Mouse (Mus musculus): ENCODE measurements around the gene Parm1. TPM values are rescaled to one million over a fixed set of nuclear protein-coding genes. Genes with fewer than 3 reads are reported as not detected.

The Parm1 gene
- polyA plus RNA-seq, 1 experiment from 2014 or later: 3.1 TPM

GRCm38 (mm10) chr5:91654331-91655048 lies 137.1 kb downstream of the Parm1 start:
- H3K27ac ChIP-seq (ENCODE audit: low read depth, low read length): no peak overlapping the region
- WGBS: 83% methylated on average over 3 of the region's 3 CpGs
- DNase-seq (ENCODE audit: low spot score) (no peak), ATAC-seq (no peak)
- H3K4me2 ChIP-seq (ENCODE audit: low read length): no peak overlapping the region
- H3K4me3 ChIP-seq (ENCODE audit: low read depth, low read length): no peak overlapping the region
- H3K27me3 ChIP-seq (replicated peaks; ENCODE audit: control insufficient read depth, insufficient read depth, low read length): no peaks in the 10 kb centered on the region
- no peaks in the 10 kb centered on the region for H3K36me3 ChIP-seq (ENCODE audit: control insufficient read depth, insufficient read depth, low read length)
- H3K9ac ChIP-seq (ENCODE audit: low read length): no peak overlapping the region
- no peaks in the 10 kb centered on the region for H3K9me3 ChIP-seq (replicated peaks; ENCODE audit: control insufficient read depth, low read length)
- H3K4me1 ChIP-seq (ENCODE audit: control insufficient read depth, insufficient read depth, low read length): no peaks in the 10 kb centered on the region

- no peaks in the 10 kb centered on the region for H3K9me3 ChIP-seq (replicated peaks; ENCODE audit: control insufficient read depth, low read length)
- 81% methylated on average over 3 of the region's 3 CpGs for WGBS
- H3K4me1 ChIP-seq (ENCODE audit: control insufficient read depth, insufficient read depth, low read length): no peaks in the 10 kb centered on the region
- H3K27me3 ChIP-seq (replicated peaks; ENCODE audit: control insufficient read depth, insufficient read depth, low read length): no peaks in the 10 kb centered on the region
- H3K9ac ChIP-seq (ENCODE audit: low read length): no peak overlapping the region
- H3K4me3 ChIP-seq (ENCODE audit: low read depth, low read length): no peak overlapping the region
- no peak overlapping the region for H3K4me2 ChIP-seq (ENCODE audit: low read length)
- ATAC-seq (no peak), DNase-seq (ENCODE audit: low spot score) (no peak)
- no peak overlapping the region for H3K27ac ChIP-seq (ENCODE audit: low read depth, low read length)
- no peaks in the 10 kb centered on the region for H3K36me3 ChIP-seq (ENCODE audit: control insufficient read depth, insufficient read depth, low read length)
Observed at GRCm38 (mm10) chr5:91655263-91655662, 137.8 kb downstream of the Parm1 start.

- no peaks in the 10 kb centered on the region for H3K36me3 ChIP-seq (ENCODE audit: control insufficient read depth, insufficient read depth, low read length)
- ATAC-seq (no peak), DNase-seq (ENCODE audit: low spot score) (no peak)
- no peak overlapping the region for H3K4me2 ChIP-seq (ENCODE audit: low read length)
- no peaks in the 10 kb centered on the region for H3K4me1 ChIP-seq (ENCODE audit: control insufficient read depth, insufficient read depth, low read length)
- H3K4me3 ChIP-seq (ENCODE audit: low read depth, low read length): no peak overlapping the region
- H3K27me3 ChIP-seq (replicated peaks; ENCODE audit: control insufficient read depth, insufficient read depth, low read length): no peaks in the 10 kb centered on the region
- no peaks in the 10 kb centered on the region for H3K9me3 ChIP-seq (replicated peaks; ENCODE audit: control insufficient read depth, low read length)
- WGBS: 83% methylated on average over 1 of the region's 1 CpGs
- H3K9ac ChIP-seq (ENCODE audit: low read length): no peak overlapping the region
- H3K27ac ChIP-seq (ENCODE audit: low read depth, low read length): no peak overlapping the region
Observed at GRCm38 (mm10) chr5:91662715-91663114, 145.3 kb downstream of the Parm1 start.

GRCm38 (mm10) chr5:91667127-91667526 lies 149.7 kb downstream of the Parm1 start:
- H3K4me2 ChIP-seq (ENCODE audit: low read length): no peak overlapping the region
- 61% methylated on average over 4 of the region's 4 CpGs for WGBS
- H3K4me3 ChIP-seq (ENCODE audit: low read depth, low read length): no peak overlapping the region
- no peaks in the 10 kb centered on the region for H3K9me3 ChIP-seq (replicated peaks; ENCODE audit: control insufficient read depth, low read length)
- H3K36me3 ChIP-seq (ENCODE audit: control insufficient read depth, insufficient read depth, low read length): no peaks in the 10 kb centered on the region
- H3K4me1 ChIP-seq (ENCODE audit: control insufficient read depth, insufficient read depth, low read length): no peaks in the 10 kb centered on the region
- no peak overlapping the region for H3K27ac ChIP-seq (ENCODE audit: low read depth, low read length)
- no peaks in the 10 kb centered on the region for H3K27me3 ChIP-seq (replicated peaks; ENCODE audit: control insufficient read depth, insufficient read depth, low read length)
- H3K9ac ChIP-seq (ENCODE audit: low read length): no peak overlapping the region
- DNase-seq (ENCODE audit: low spot score) (no peak), ATAC-seq (no peak)

- H3K4me2 ChIP-seq (ENCODE audit: low read length): no peak overlapping the region
- DNase-seq (ENCODE audit: low spot score) (no peak), ATAC-seq (no peak)
- H3K36me3 ChIP-seq (ENCODE audit: control insufficient read depth, insufficient read depth, low read length): no peaks in the 10 kb centered on the region
- no peaks in the 10 kb centered on the region for H3K4me1 ChIP-seq (ENCODE audit: control insufficient read depth, insufficient read depth, low read length)
- no peak overlapping the region for H3K27ac ChIP-seq (ENCODE audit: low read depth, low read length)
- H3K4me3 ChIP-seq (ENCODE audit: low read depth, low read length): no peak overlapping the region
- H3K9me3 ChIP-seq (replicated peaks; ENCODE audit: control insufficient read depth, low read length): no peaks in the 10 kb centered on the region
- H3K27me3 ChIP-seq (replicated peaks; ENCODE audit: control insufficient read depth, insufficient read depth, low read length): no peaks in the 10 kb centered on the region
- H3K9ac ChIP-seq (ENCODE audit: low read length): no peak overlapping the region
- 91% methylated on average over 4 of the region's 4 CpGs for WGBS
Observed at GRCm38 (mm10) chr5:91669235-91669634, 151.8 kb downstream of the Parm1 start.

Other genes starting within 250 kb of the Parm1 start
- gene Btc, start 114.6 kb upstream of the Parm1 start, polyA plus RNA-seq (2014; fragmentation: Nextera tagmentation; extraction: Ambion mirVana): 0.14 and 0.15 TPM in 2 replicates